Mouse (Mus musculus) hindbrain, embryonic 10.5 days (tissue): ENCODE measurements around the gene Nr6a1. TPM values are rescaled to one million over a fixed set of nuclear protein-coding genes. Genes with fewer than 3 reads are reported as not detected.

Experiments used
- DNase-seq: peaks from one replicate; pipeline ENCODE4 v3.0.0-alpha.2; 2017; ENCODE audit warnings: low spot score
- H3K27ac ChIP-seq: fragments of 300-500 bp; sonication (generic); 2 replicates; pipeline ENCODE4 v1.5.1; 2016; ENCODE audit warnings: mild to moderate bottlenecking, moderate library complexity
- H3K27me3 ChIP-seq: fragments of 300-500 bp; sonication (generic); 2 replicates; pipeline ENCODE4 v1.6.1; 2016; ENCODE audit warnings: mild to moderate bottlenecking; ENCODE audit not compliant: poor library complexity, insufficient read depth, severe bottlenecking
- H3K36me3 ChIP-seq: fragments of 300-500 bp; sonication (generic); 2 replicates; pipeline ENCODE4 v1.6.1; 2016; ENCODE audit warnings: mild to moderate bottlenecking, moderate library complexity
- H3K4me1 ChIP-seq: fragments of 300-500 bp; sonication (generic); replicated peaks from 2 replicates; pipeline ENCODE4 v1.6.1; 2016; ENCODE audit warnings: mild to moderate bottlenecking
- H3K4me3 ChIP-seq: fragments of 300-500 bp; sonication (generic); 2 replicates; pipeline ENCODE4 v1.5.1; 2016; ENCODE audit warnings: mild to moderate bottlenecking, moderate library complexity
- H3K9me3 ChIP-seq: fragments of 300-500 bp; sonication (generic); 2 replicates; pipeline ENCODE4 v1.6.1; 2016; ENCODE audit warnings: mild to moderate bottlenecking, moderate library complexity
- WGBS: fragments of 180-500 bp; shearing (Covaris S2); methylation state at CpG from one replicate; pipeline ENCODE4 v1.1.7; 2016; 5-methylcytosine and 5-hydroxymethylcytosine counted together
- polyA plus RNA-seq: library from polyadenylated mRNA; unstranded; fragments of >200 nt; fragmentation: Nextera tagmentation; extraction: Ambion mirVana; gene quantifications from 2 replicates; pipeline ENCODE4 v1.2.1, GENCODE M21; 2016

Nr6a1 gene
- polyA plus RNA-seq, 1 experiment from 2014 or later = 5.1 TPM

DNA sequence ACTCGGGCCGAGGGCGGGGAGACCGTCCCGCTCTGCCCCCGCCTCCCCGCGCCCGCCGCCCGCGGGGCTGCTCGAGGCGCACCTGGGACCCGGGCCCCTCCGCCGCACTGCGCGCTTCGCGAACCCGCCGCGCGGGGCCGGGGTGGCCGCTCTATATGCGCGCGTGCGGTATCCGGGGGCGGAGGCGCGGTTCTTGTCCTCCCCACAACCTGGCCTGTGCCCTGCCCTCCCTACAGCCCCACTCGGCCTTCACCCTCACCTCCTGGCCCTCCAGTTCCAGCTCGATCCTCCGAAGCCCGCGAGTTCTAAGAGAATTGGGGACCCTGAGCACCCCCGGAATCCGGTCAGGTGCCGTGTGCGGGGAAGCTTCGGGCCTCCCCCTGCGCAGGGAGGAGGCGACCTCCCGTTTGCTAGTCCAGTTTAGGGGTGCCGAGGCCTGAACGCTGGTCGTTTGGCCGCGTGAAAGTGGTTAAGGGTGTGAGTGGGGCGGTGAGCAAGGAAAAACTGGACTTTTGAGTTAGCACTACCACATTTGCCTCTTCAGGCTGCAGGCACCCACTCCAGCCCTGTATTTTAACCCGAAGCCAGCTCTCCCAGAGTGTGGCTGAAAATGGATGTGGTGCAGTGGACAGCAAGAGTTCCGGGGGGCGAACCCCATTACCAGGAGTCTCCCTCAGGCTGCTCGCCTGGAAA lies 215.3 kb downstream of the Nr6a1 start:
- Histone ChIP-seq H3K4me3 (peak overlapping the region; percentile 47), H3K36me3 (no peaks in the 10 kb centered on the region), H3K9me3 (no peaks in the 10 kb centered on the region), H3K27me3 (peaks cover 89% of the 10 kb centered on the region), H3K27ac (peak overlapping the region; percentile 64), H3K4me1 (peaks cover 51% of the 10 kb centered on the region)
- WGBS = 3% methylated on average over 58 of the region's 58 CpGs
- peak; percentile 39 for DNase-seq

DNA sequence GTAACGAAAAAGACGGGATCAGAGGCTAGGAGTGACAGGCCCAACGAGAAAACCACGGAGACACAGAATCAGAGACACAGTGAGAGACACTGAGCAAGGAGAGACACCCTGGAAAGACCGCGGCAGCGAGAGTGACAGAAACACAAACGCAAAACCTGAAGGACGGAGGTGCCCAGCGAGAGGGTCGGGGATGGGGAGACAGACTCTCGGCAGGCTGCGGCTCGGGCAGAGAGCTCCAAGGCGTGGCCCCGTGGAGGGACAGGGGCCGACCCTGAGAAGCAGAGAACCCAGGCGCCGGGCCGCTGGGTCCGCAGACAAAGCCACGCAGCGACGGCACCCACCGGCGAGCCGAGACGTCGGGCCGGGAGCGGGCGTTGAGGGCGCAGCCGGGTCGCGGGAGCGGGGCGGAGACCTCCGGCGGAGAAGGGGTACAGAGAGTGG lies 216.0 kb downstream of the Nr6a1 start:
- WGBS = 2% methylated on average over 40 of the region's 40 CpGs
- Histone ChIP-seq H3K27me3 (peaks cover 96% of the 10 kb centered on the region), H3K4me3 (peak overlapping the region; percentile 47), H3K27ac (peak overlapping the region; percentile 64), H3K4me1 (peaks cover 54% of the 10 kb centered on the region), H3K36me3 (no peaks in the 10 kb centered on the region), H3K9me3 (no peaks in the 10 kb centered on the region)
- peak; percentile 58 for DNase-seq

GRCm38 (mm10) chr2:38710304-38711241 lies 216.9 kb downstream of the Nr6a1 start:
- H3K36me3 ChIP-seq = no peaks in the 10 kb centered on the region
- peak overlapping the region; percentile 47 for H3K4me3 ChIP-seq
- peak overlapping the region; percentile 50; the same call in 1 of the 2 replicates for H3K27ac ChIP-seq
- H3K4me1 ChIP-seq = peaks cover 60% of the 10 kb centered on the region
- H3K27me3 ChIP-seq = peaks cover 99% of the 10 kb centered on the region
- no peaks in the 10 kb centered on the region for H3K9me3 ChIP-seq
- whole genome bisulfite sequencing = under 1% methylated on average over 75 of the region's 75 CpGs
- DNase-seq = peak; percentile 72

DNA sequence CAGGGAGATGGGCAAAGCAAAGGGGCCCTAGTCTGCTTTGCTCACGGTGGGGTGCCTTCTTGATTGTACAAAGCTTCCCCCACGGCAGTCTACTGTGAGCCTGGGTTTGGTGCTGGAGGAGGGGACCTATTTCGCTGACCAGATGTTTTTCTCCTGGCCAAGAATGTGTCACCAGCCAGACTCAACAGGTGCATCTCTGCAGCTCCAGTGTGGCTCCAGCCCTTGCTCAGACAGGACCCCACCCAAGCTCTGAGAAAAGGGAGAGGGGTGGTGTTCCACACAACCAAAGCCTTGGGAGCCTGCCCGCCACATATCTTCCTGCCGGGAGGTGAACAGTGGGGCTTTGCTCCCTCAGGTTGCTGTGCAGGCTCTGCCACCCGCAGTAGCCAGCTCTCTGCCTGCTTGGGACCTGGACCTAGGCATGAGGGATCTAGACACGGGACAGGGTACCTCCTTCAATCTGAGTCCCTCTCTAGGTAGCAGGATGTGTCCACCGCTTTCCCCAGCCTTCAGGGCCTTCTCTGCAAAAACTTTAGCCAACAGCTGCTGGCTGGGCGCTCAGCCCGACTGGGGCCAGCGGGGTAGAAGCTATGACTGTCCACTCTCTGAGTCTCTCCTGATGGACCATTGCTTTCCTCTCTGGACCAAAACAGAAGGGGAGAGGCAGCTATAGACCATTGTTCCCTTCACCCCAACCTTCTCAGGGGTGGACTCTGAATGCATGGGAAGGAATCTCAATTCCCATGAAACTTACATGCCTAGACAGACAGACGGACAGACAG lies 218.4 kb downstream of the Nr6a1 start:
- 23% methylated on average over 12 of the region's 12 CpGs for WGBS

DNA sequence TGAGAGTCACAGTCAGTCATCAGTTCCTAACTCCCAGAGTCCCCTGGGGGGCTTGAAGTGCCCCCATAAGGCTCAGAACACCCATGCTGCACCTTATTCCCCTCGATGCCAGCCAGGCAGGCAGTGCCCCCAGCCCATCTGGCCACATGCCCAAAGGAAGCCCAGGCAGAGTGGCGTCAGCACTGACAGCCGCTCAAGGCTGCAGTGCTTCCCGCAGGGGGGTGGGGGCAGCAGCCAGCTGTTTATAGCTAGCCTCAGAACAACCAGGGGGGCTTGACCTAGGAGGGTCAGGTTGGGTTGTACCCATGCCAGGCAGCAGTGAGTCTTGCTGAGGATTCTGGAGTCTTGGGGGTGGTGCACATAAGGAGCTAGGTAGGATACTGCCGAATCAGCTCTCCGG lies 220.8 kb downstream of the Nr6a1 start:
- no peaks in the 10 kb centered on the region for H3K36me3 ChIP-seq
- H3K27me3 ChIP-seq = peaks cover 99% of the 10 kb centered on the region
- no peak overlapping the region for H3K27ac ChIP-seq
- H3K4me3 ChIP-seq = no peak overlapping the region
- 45% methylated on average over 6 of the region's 6 CpGs for WGBS
- DNase-seq = no peak
- H3K4me1 ChIP-seq = peaks cover 44% of the 10 kb centered on the region
- H3K9me3 ChIP-seq = no peaks in the 10 kb centered on the region

More for the DNA sequence above, 218.4 kb downstream of the Nr6a1 start:
- Histone ChIP-seq H3K4me1 (peaks cover 60% of the 10 kb centered on the region), H3K4me3 (no peak overlapping the region), H3K27me3 (peaks cover 100% of the 10 kb centered on the region), H3K27ac (no peak overlapping the region), H3K36me3 (no peaks in the 10 kb centered on the region), H3K9me3 (no peaks in the 10 kb centered on the region)
- no peak for DNase-seq

DNA sequence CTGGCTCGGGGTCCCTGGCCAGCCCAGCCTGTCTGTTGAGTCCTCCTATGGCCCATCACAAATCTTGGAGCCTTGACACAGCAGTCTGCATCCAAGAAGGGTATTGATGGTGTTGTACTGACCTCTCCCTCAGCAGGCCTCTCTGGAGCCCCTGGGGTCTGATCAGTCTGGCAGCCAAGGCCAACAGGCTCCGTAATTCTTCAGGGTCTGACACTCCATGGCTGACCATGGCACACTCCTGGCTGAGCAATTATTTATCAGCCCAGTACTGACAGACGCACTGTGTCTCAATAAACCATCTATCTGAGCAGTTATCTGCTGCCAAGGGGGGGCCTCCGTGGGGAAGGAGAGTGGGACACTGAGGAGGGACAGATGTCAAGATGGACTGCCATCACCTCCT lies 222.5 kb downstream of the Nr6a1 start:
- H3K36me3 ChIP-seq = no peaks in the 10 kb centered on the region
- no peak for DNase-seq
- H3K4me1 ChIP-seq = peaks cover 34% of the 10 kb centered on the region
- no peak overlapping the region for H3K27ac ChIP-seq
- H3K4me3 ChIP-seq = no peak overlapping the region
- H3K9me3 ChIP-seq = no peaks in the 10 kb centered on the region
- 78% methylated on average over 4 of the region's 4 CpGs for WGBS
- H3K27me3 ChIP-seq = peaks cover 99% of the 10 kb centered on the region

DNA sequence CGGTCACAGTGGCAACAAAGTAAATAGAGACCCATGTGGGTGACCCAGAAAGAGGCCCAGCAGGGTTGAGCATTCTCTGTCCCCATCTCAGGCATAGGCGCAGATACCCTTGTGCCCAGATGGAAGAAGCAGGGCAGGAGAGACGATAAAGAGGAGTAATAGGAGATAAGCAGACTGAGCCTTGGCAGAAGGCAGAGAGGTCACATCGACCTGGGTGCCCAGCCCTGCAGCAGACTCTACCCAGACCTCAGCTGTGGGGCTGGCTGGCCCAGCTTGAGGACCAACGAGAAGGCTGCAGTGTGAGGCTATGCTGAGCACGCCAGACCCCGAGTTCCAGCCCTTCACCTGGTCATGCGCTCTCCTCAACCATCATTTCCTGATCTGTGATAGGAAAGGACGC lies 223.2 kb downstream of the Nr6a1 start:
- no peak overlapping the region for H3K27ac ChIP-seq
- 80% methylated on average over 9 of the region's 9 CpGs for WGBS

GRCm38 (mm10) chr2:38700177-38700576 lies 227.3 kb downstream of the Nr6a1 start:
- H3K9me3 ChIP-seq = no peaks in the 10 kb centered on the region
- H3K27me3 ChIP-seq = peaks cover 98% of the 10 kb centered on the region
- peak overlapping the region; percentile 17; the same call in 1 of the 2 replicates for H3K27ac ChIP-seq
- H3K4me1 ChIP-seq = peaks cover 41% of the 10 kb centered on the region
- WGBS = 69% methylated on average over 5 of the region's 5 CpGs
- no peak overlapping the region for H3K4me3 ChIP-seq
- H3K36me3 ChIP-seq = no peaks in the 10 kb centered on the region
- DNase-seq = no peak

More for the DNA sequence above, 223.2 kb downstream of the Nr6a1 start:
- no peak overlapping the region for H3K4me3 ChIP-seq
- peaks cover 29% of the 10 kb centered on the region for H3K4me1 ChIP-seq
- no peaks in the 10 kb centered on the region for H3K9me3 ChIP-seq
- no peak for DNase-seq
- H3K36me3 ChIP-seq = no peaks in the 10 kb centered on the region
- H3K27me3 ChIP-seq = peaks cover 99% of the 10 kb centered on the region

DNA sequence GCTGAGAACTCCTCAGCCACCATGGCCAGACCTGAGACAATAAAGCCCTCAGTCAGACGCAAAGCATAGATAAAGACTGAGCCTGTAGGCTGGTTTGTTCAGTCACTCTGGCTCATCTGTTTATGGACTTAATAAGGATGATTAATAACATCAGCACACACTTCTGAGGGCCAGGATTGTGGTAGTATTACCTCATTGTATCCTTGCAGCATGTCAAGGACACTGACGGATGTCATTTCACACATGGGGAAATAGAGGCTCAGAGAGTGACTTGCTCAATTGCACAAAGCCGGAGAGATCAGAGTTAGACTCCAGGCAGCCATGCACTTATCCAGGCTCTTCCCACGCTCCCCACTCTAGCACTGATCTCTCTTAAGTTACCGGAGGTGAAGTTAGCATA lies 228.9 kb downstream of the Nr6a1 start:
- peak overlapping the region; percentile 82; the same call in 1 of the 2 replicates for H3K27ac ChIP-seq
- no peak for DNase-seq
- H3K9me3 ChIP-seq = no peaks in the 10 kb centered on the region
- 86% methylated on average over 5 of the region's 5 CpGs for WGBS
- peaks cover 51% of the 10 kb centered on the region for H3K4me1 ChIP-seq
- peaks cover 97% of the 10 kb centered on the region for H3K27me3 ChIP-seq
- no peak overlapping the region for H3K4me3 ChIP-seq
- H3K36me3 ChIP-seq = no peaks in the 10 kb centered on the region

- 27% methylated on average over 27 of the region's 27 CpGs for WGBS
- peaks cover 53% of the 10 kb centered on the region for H3K4me1 ChIP-seq
- H3K4me3 ChIP-seq = peak overlapping the region; percentile 12
These were observed 230.1 kb downstream of the Nr6a1 start for GRCm38 (mm10) chr2:38697128-38698120.

GRCm38 (mm10) chr2:38695770-38696169 lies 231.7 kb downstream of the Nr6a1 start:
- H3K4me3 ChIP-seq = no peak overlapping the region
- no peaks in the 10 kb centered on the region for H3K9me3 ChIP-seq
- H3K36me3 ChIP-seq = no peaks in the 10 kb centered on the region
- WGBS = 50% methylated on average over 9 of the region's 9 CpGs
- H3K27ac ChIP-seq = peak overlapping the region; percentile 82
- no peak for DNase-seq
- H3K4me1 ChIP-seq = peaks cover 57% of the 10 kb centered on the region
- peaks cover 96% of the 10 kb centered on the region for H3K27me3 ChIP-seq

More at GRCm38 (mm10) chr2:38697128-38698120, 230.1 kb downstream of the Nr6a1 start:
- no peaks in the 10 kb centered on the region for H3K36me3 ChIP-seq
- no peaks in the 10 kb centered on the region for H3K9me3 ChIP-seq
- H3K27me3 ChIP-seq = peaks cover 97% of the 10 kb centered on the region
- peak; percentile 53 for DNase-seq
- H3K27ac ChIP-seq = peak overlapping the region; percentile 82
